Mouse (Mus musculus): Measurements from ENCODE around the gene Mrpl46. TPM values are rescaled to one million over a fixed set of nuclear protein-coding genes. Genes with fewer than 3 reads are reported as not detected.

The Mrpl46 gene
- total RNA-seq, 2 experiments from 2014 or later = 23.2 to 24.6 TPM

GRCm38 (mm10) chr7:78769075-78769652 is 14.2 kb downstream of the Mrpl46 start:
- intact Hi-C loops (cut with DNase I) = loop anchor here (5.0 kb wide), 1 partner anchor 172 kb away; no protein-coding TSS in a partner anchor
- no peak for DNase-seq

GRCm38 (mm10) chr7:78767929-78768531 is 15.3 kb downstream of the Mrpl46 start:
- DNase-seq = no peak
- intact Hi-C loops (cut with DNase I) = loop anchor here (5.0 kb wide), 1 partner anchor 171 kb away; no protein-coding TSS in a partner anchor

- intact Hi-C loops (cut with DNase I) = loop anchor here (5.0 kb wide), 1 partner anchor 169 kb away; no protein-coding TSS in a partner anchor
- peak; percentile 95 for DNase-seq
Observed at GRCm38 (mm10) chr7:78766019-78766683, 17.2 kb downstream of the Mrpl46 start.

GRCm38 (mm10) chr7:78765215-78765631 is 18.1 kb downstream of the Mrpl46 start:
- intact Hi-C loops (cut with DNase I) = loop anchor here (5.0 kb wide), 1 partner anchor 168 kb away; no protein-coding TSS in a partner anchor
- DNase-seq = peak; percentile 84

- intact Hi-C loops (cut with DNase I) = no loop called here
- DNase-seq = peak; percentile 35
Observed at GRCm38 (mm10) chr7:78763801-78764200, 19.5 kb downstream of the Mrpl46 start.

- DNase-seq = peak; percentile 43
- intact Hi-C loops (cut with DNase I) = no loop called here
Observed at GRCm38 (mm10) chr7:78754458-78755000, 28.8 kb downstream of the Mrpl46 start.

- intact Hi-C loops (cut with DNase I) = no loop called here
- no peak for DNase-seq
Observed at GRCm38 (mm10) chr7:78753752-78754457, 29.4 kb downstream of the Mrpl46 start.

GRCm38 (mm10) chr7:78752961-78753360 is 30.4 kb downstream of the Mrpl46 start:
- no peak for DNase-seq
- intact Hi-C loops (cut with DNase I) = no loop called here

GRCm38 (mm10) chr7:78743731-78744385 is 39.5 kb downstream of the Mrpl46 start:
- intact Hi-C loops (cut with DNase I) = no loop called here
- DNase-seq = no peak

- no peak for DNase-seq
- intact Hi-C loops (cut with DNase I) = no loop called here
Observed at GRCm38 (mm10) chr7:78739351-78740000, 43.9 kb downstream of the Mrpl46 start.

GRCm38 (mm10) chr7:78737614-78738210 is 45.6 kb downstream of the Mrpl46 start, which contains the start of gene Ntrk3:
Gene Ntrk3, minus strand, starts transcription at chr7:78738012.
- intact Hi-C loops (cut with DNase I) = no loop called here
- DNase-seq = no peak

GRCm38 (mm10) chr7:78737196-78737595 is 46.1 kb downstream of the Mrpl46 start:
- intact Hi-C loops (cut with DNase I) = no loop called here
- DNase-seq = no peak

- intact Hi-C loops (cut with DNase I) = no loop called here
- DNase-seq = no peak
Observed at GRCm38 (mm10) chr7:78731391-78731790, 51.9 kb downstream of the Mrpl46 start.

Other genes with a start within 250 kb of the Mrpl46 start
- 100 to 1,000 TPM; 130 to 143 TPM for gene Ntrk3, start 45.5 kb downstream of the Mrpl46 start, total RNA-seq (2021)
- 10 to 100 TPM; 37.5 to 40.2 TPM for gene Mrps11, start 412 bp downstream of the Mrpl46 start, total RNA-seq (2021)
- 1 to 10 TPM; 8.2 to 8.4 TPM for gene Det1, start 63.7 kb upstream of the Mrpl46 start, total RNA-seq (2021)
- 10 to 100 TPM; 42.3 to 51.3 TPM for gene Aen, start 112.3 kb upstream of the Mrpl46 start, total RNA-seq (2021)
- under 1 TPM in 1 of 2 experiments, not detected in 1; 0.74 TPM for gene Isg20, start 129.9 kb upstream of the Mrpl46 start, total RNA-seq (2021)

Measured in left cerebral cortex, postnatal 4 days (tissue).